Mouse (Mus musculus) bone marrow macrophage, adult 2 months (primary cell): ENCODE results near the gene Ebpl. TPM values are rescaled to one million over a fixed set of nuclear protein-coding genes. Genes with fewer than 3 reads are reported as not detected.
A peak's percentile ranks its signal among the peaks of the same experiment; 100 is the strongest.

ENCODE experiments used
- H3K27ac ChIP-seq: 2 replicates; pipeline ENCODE4 v1.5.1; 2012; ENCODE audit warnings: low read depth, low read length; ENCODE audit not compliant: insufficient read depth
- H3K4me1 ChIP-seq: 2 replicates; pipeline ENCODE4 v1.6.1; 2012; ENCODE audit warnings: low read length; ENCODE audit not compliant: control insufficient read depth, insufficient read depth
- H3K4me3 ChIP-seq: 2 replicates; pipeline ENCODE4 v1.5.1; 2012; ENCODE audit warnings: mild to moderate bottlenecking, low read length, moderate library complexity; ENCODE audit not compliant: insufficient read depth
- CTCF ChIP-seq: IDR thresholded peaks from 2 replicates; pipeline ENCODE4 v1.5.1; 2012; ENCODE audit warnings: low read depth, mild to moderate bottlenecking, low read length, moderate library complexity
- POLR2A ChIP-seq: IDR thresholded peaks from 2 replicates; pipeline ENCODE4 v1.6.1; 2012; ENCODE audit warnings: mild to moderate bottlenecking, low read depth, low read length, borderline replicate concordance
- polyA plus RNA-seq: library from polyadenylated mRNA; stranded (reverse); fragments of >200 nt; gene quantifications from 2 replicates; pipeline ENCODE4 v1.2.4, GENCODE M21; 2012; ENCODE audit not compliant: missing spikeins, insufficient read depth, insufficient read length

Gene Ebpl
- polyA plus RNA-seq = 8.1 and 8.8 TPM in 2 replicates

GRCm38 (mm10) chr14:61360131-61360980 is at the start of gene Ebpl:
Gene Ebpl (minus strand): TSS chr14:61360439.
- peak; percentile 6; the same call in 1 of the 2 replicates for TF ChIP-seq POLR2A
- TF ChIP-seq CTCF = no peak
- Histone ChIP-seq H3K27ac (peak within 1 kb of the TSS; percentile 55), H3K4me3 (peak within 1 kb of the TSS; percentile 67), H3K4me1 (peaks cover 13% of the 10 kb centered on the region)

GRCm38 (mm10) chr14:61410020-61410419 is 49.8 kb upstream of the Ebpl start:
- no peak overlapping the region for H3K27ac ChIP-seq
- H3K4me3 ChIP-seq = no peak overlapping the region
- peaks cover 40% of the 10 kb centered on the region for H3K4me1 ChIP-seq
- TF ChIP-seq CTCF (no peak), POLR2A (no peak)

- H3K4me3 ChIP-seq = no peak overlapping the region
- TF ChIP-seq CTCF (no peak), POLR2A (no peak)
- H3K4me1 ChIP-seq = peaks cover 31% of the 10 kb centered on the region
- no peak overlapping the region for H3K27ac ChIP-seq
These were observed 46.8 kb upstream of the Ebpl start for GRCm38 (mm10) chr14:61407055-61407454.

DNA sequence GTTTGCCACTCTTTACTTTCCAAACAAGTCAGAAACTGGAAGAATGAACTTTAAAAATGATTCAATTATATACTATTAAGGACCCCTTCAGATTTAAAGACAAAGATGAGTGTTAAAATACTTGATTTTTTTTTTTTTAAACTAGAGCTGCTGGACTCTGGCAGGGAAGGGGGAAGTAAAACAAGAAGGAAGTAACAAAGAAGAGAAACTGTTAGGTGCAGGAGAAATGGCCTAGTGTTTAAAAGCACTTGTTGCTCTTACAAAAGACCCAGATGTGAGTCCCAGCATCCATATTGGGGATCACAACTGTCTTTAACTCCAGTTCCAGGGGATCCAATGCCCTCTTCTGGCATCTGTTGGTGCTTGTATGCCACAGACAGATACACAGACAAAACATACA is 45.5 kb upstream of the Ebpl start:
- peaks cover 27% of the 10 kb centered on the region for H3K4me1 ChIP-seq
- TF ChIP-seq POLR2A = no peak
- no peak for TF ChIP-seq CTCF
- peak overlapping the region; percentile 52 for H3K27ac ChIP-seq
- no peak overlapping the region for H3K4me3 ChIP-seq

DNA sequence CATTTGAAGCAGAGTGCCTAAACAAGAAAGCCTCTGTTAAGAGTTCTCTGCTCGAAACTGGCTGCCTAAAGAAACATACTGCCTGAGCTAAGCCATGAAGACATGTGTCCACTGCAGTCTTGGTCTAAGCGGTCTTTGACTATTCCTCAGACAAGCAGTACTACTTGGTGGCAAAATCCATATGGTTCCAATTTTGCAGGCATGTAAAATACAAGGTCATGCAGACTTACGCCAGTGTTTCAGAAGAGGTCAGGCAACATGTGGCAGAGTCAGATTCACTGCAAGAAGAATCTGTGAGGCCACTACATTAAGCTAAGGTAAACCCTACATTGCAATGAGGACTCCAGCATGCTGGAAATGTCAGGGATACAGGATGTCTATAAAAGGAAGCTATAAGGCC is 44.7 kb upstream of the Ebpl start:
- no peak for TF ChIP-seq POLR2A
- no peak for TF ChIP-seq CTCF
- no peak overlapping the region for H3K27ac ChIP-seq
- H3K4me1 ChIP-seq = peaks cover 21% of the 10 kb centered on the region
- H3K4me3 ChIP-seq = no peak overlapping the region

GRCm38 (mm10) chr14:61394745-61395144 is 34.5 kb upstream of the Ebpl start:
- Histone ChIP-seq H3K4me1 (peaks cover 13% of the 10 kb centered on the region), H3K27ac (peak overlapping the region; percentile 19; the same call in 1 of the 2 replicates), H3K4me3 (no peak overlapping the region)
- TF ChIP-seq POLR2A (no peak), CTCF (no peak)

DNA sequence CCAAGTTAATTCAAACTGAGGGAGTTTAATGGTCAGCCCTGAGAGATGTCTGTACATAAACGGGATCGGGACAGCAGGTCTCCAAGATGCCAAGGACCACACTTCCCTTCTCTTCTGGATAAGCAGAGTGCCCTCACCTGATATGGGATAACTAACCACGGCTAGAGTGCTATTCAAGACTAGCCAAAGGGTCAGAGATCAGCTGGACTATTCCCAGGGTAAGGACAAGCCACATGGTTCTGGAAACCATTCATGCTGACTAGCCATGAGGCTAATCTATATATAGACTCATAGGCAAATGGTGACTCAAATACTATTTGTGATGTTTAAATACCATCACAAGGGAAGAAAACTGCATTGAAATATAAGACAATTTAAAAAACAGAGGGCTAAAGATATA is 30.3 kb upstream of the Ebpl start:
- Histone ChIP-seq H3K4me1 (peaks cover 13% of the 10 kb centered on the region), H3K27ac (no peak overlapping the region)
- TF ChIP-seq CTCF = no peak
- no peak for TF ChIP-seq POLR2A

DNA sequence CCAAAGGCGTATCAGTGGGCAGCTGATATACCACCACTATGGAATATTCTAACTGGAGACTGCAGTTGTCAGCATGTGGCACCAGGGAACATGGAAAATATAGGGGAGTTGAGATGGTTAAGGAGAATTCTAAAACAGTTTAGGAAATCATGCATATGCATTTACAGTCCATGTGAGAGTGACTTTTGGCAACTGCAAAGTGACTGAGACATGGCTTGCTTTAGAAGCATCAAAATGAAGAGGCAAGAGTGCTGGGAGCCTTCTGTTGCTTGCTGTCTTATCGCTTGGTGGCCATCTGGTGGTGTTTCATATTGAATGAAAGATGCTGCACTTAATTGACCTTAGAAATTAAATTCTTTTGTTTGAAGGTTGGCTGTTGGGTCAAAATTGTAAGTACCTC is 7.1 kb upstream of the Ebpl start:
- H3K4me1 ChIP-seq = peaks cover 2% of the 10 kb centered on the region
- TF ChIP-seq POLR2A (no peak), CTCF (no peak)

More for the DNA sequence above, 30.3 kb upstream of the Ebpl start:
- H3K4me3 ChIP-seq = no peak overlapping the region

GRCm38 (mm10) chr14:61364656-61365055 is 4.4 kb upstream of the Ebpl start:
- peaks cover 9% of the 10 kb centered on the region for H3K4me1 ChIP-seq
- no peak overlapping the region for H3K27ac ChIP-seq
- TF ChIP-seq POLR2A (no peak), CTCF (no peak)
- H3K4me3 ChIP-seq = no peak overlapping the region

More for the DNA sequence above, 7.1 kb upstream of the Ebpl start:
- H3K27ac ChIP-seq = no peak overlapping the region
- H3K4me3 ChIP-seq = no peak overlapping the region

DNA sequence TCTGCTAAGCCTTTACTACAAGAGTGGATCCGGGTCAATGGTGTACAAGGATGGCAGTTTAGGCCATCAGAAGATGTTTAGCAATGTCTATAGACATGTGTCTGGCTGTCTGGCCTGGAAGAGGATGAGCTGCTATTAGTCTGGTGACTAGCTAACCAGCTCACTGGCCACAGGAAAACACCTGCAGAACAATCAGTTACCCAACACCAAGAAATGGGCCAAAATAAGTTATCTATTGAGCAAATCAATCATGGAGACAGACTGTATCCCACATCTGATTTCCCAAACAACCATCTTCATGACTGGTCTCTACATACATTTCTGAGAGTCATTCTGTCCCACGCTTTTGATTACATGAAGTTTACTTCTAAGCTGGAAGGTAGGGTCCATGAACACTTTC is 3.5 kb upstream of the Ebpl start:
- no peak overlapping the region for H3K4me3 ChIP-seq
- H3K27ac ChIP-seq = no peak overlapping the region
- H3K4me1 ChIP-seq = peaks cover 13% of the 10 kb centered on the region
- no peak for TF ChIP-seq POLR2A
- TF ChIP-seq CTCF = no peak
